Mouse (Mus musculus): ENCODE results near the gene Commd3.

DNA sequence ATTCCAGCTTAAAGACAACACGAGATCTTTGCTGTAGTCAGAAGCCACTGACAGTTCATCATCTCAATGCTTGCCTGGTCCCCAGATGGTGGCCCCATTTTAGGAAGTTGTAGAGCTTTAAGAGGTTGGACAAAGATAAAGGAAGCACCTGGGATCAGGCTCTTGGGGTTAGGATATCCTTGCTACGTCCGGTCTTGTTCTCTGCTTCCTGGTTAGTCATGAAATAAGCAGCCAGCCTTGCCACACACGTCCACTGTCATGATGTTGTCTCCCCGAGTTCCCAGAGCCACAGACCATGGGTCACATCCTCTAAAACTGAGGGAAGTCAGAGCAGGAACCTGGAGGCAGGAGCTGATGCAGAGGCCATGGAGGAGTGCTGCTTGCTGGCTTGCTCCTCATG is 41.6 kb upstream of the Commd3 start:
- no peak for TF ChIP-seq POLR2A (IDR thresholded peaks at IDR 0.05; ENCODE audit: insufficient read length, low read depth)
- no peak for TF ChIP-seq MAX (IDR thresholded peaks at IDR 0.05; ENCODE audit: low read depth)
- TF ChIP-seq USF1 (IDR thresholded peaks at IDR 0.05; ENCODE audit: low read depth) = no peak
- no peak for TF ChIP-seq REST (IDR thresholded peaks at IDR 0.05; ENCODE audit: insufficient read depth, insufficient read length)
- TF ChIP-seq TCF12 (IDR thresholded peaks at IDR 0.05; ENCODE audit: insufficient read depth, poor library complexity, severe bottlenecking) = no peak
- no peak for TF ChIP-seq POLR2AphosphoS2 (IDR thresholded peaks at IDR 0.05; ENCODE audit: insufficient read length, low read depth)

Data from myocyte (in vitro differentiated cells).